Mouse (Mus musculus) yolk sac, embryonic 10.5 days (tissue): ENCODE results near the gene Baz2a.

Source experiments
- DNase-seq: peaks from one replicate; pipeline ENCODE4 v3.0.0-alpha.2; 2017; ENCODE audit warnings: low spot score

Gene Baz2a

GRCm38 (mm10) chr10:128177316-128177715, 85.9 kb downstream of the Baz2a start:
- no peak for DNase-seq
